Mouse (Mus musculus) midbrain, embryonic 14.5 days (tissue): ENCODE measurements around the gene Aig1. TPM values are rescaled to one million over a fixed set of nuclear protein-coding genes. Genes with fewer than 3 reads are reported as not detected.

ENCODE experiments used
- ATAC-seq: fragments of 200-750 bp; cut with Nextera tagmentation; 2 replicates; pipeline ENCODE4 v1.8.0; 2017; ENCODE audit warnings: moderate number of reproducible peaks, moderate library complexity; ENCODE audit not compliant: low FRiP score, low TSS enrichment
- DNase-seq: peaks from one replicate; pipeline ENCODE4 v3.0.0-alpha.2; 2015
- H3K27ac ChIP-seq: fragments of 300-500 bp; sonication (generic); replicated peaks from 2 replicates; pipeline ENCODE4 v1.5.1; 2014; ENCODE audit warnings: mild to moderate bottlenecking, low read depth, low read length, moderate library complexity
- H3K27me3 ChIP-seq: fragments of 300-500 bp; sonication (generic); 2 replicates; pipeline ENCODE4 v1.6.1; 2014; ENCODE audit warnings: low read length, control low read depth, mixed read lengths; ENCODE audit not compliant: control insufficient read depth, insufficient read depth
- H3K36me3 ChIP-seq: fragments of 300-500 bp; sonication (generic); 2 replicates; pipeline ENCODE4 v1.6.1; 2014; ENCODE audit warnings: low read length, control low read depth; ENCODE audit not compliant: control insufficient read depth, insufficient read depth
- H3K4me1 ChIP-seq: fragments of 300-500 bp; sonication (generic); 2 replicates; pipeline ENCODE4 v1.6.1; 2014; ENCODE audit warnings: mild to moderate bottlenecking, antibody characterized with exemption, low read length, control low read depth; ENCODE audit not compliant: control insufficient read depth, insufficient read depth
- H3K4me2 ChIP-seq: fragments of 300-500 bp; sonication (generic); 2 replicates; pipeline ENCODE4 v1.6.1; 2014; ENCODE audit warnings: mild to moderate bottlenecking, low read length, moderate library complexity
- H3K4me3 ChIP-seq: fragments of 300-500 bp; sonication (generic); replicated peaks from 2 replicates; pipeline ENCODE4 v1.5.1; 2014; ENCODE audit warnings: low read depth, low read length
- H3K9ac ChIP-seq: fragments of 300-500 bp; sonication (generic); replicated peaks from 2 replicates; pipeline ENCODE4 v1.6.1; 2014; ENCODE audit warnings: mild to moderate bottlenecking, low read length, moderate library complexity
- H3K9me3 ChIP-seq: fragments of 300-500 bp; sonication (generic); 2 replicates; pipeline ENCODE4 v1.6.1; 2016; ENCODE audit warnings: low read length, control low read depth, mixed read lengths; ENCODE audit not compliant: control insufficient read depth
- WGBS: fragments of 180-500 bp; shearing (Covaris S2); extraction: QIAGEN DNeasy Blood & Tissue Kit; methylation state at CpG from one replicate; pipeline ENCODE4 v1.1.7; 2014; 5-methylcytosine and 5-hydroxymethylcytosine counted together
- polyA plus RNA-seq: library from polyadenylated mRNA; unstranded; fragments of >200 nt; fragmentation: Nextera tagmentation; extraction: Ambion mirVana; gene quantifications from 2 replicates; pipeline ENCODE4 v1.2.1, GENCODE M21; 2014

Gene Aig1
- polyA plus RNA-seq, 1 experiment from 2014 or later: 76.0 TPM

DNA sequence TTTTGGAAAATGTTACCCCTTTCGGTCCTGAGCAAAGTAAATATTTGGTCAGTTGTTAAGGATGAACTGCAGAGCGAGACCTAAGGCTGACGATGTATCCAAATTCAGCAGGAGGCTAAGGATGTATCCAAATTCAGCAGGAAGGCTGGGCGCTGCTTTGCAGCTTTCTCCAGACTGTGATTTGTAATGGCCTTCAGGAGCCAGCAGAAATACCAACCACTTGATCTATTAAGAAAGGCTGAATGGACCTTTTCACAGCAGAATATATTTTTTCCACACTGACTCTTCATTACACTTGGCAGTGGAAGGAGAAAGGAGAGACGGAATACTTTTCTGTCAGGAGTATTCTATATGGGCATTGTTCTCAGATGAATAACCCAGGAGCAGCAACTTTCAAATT is 115.0 kb downstream of the Aig1 start:
- H3K4me1 ChIP-seq: no peaks in the 10 kb centered on the region
- no peak overlapping the region for H3K9ac ChIP-seq
- DNase-seq (no peak), ATAC-seq (no peak)
- no peak overlapping the region for H3K27ac ChIP-seq
- H3K9me3 ChIP-seq: no peaks in the 10 kb centered on the region
- WGBS: 88% methylated on average over 5 of the region's 5 CpGs
- no peak overlapping the region for H3K4me2 ChIP-seq
- no peaks in the 10 kb centered on the region for H3K36me3 ChIP-seq
- H3K27me3 ChIP-seq: no peaks in the 10 kb centered on the region
- H3K4me3 ChIP-seq: no peak overlapping the region

DNA sequence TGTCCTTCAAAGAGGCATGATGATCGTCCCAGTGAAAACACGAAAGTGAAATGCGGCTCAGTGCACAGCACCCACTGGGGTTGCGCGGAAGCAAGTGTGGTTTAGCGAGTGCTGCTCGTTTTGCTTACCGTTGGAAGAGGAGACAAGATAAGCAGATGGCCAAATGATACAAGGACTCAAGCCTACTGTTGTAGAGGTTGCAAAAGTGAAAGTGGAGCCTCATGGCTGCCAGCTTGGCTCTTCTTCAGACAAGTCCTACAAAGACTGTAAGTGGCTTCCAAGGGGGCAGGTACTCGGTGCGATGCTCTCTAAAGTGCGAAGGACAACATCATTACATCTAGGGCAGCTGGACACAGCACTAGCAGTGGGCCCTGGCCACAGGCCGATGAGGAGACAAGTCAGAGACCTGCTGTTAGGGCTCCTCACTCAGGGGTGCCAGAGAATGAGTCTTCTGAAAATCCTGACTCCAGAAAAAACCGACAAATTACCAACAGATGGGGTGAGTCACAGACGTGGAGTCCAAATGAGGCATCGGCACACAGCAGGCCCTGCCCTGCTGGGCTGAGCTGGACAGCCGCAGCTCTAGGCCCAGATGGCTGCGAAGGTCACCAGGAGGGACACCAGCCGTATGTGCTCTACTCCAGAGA is 129.2 kb downstream of the Aig1 start:
- no peak overlapping the region for H3K4me2 ChIP-seq
- no peak overlapping the region for H3K4me3 ChIP-seq
- ATAC-seq (no peak), DNase-seq (no peak)
- no peaks in the 10 kb centered on the region for H3K9me3 ChIP-seq
- H3K4me1 ChIP-seq: no peaks in the 10 kb centered on the region
- no peaks in the 10 kb centered on the region for H3K27me3 ChIP-seq
- H3K27ac ChIP-seq: no peak overlapping the region
- H3K36me3 ChIP-seq: no peaks in the 10 kb centered on the region
- 94% methylated on average over 18 of the region's 18 CpGs for WGBS
- H3K9ac ChIP-seq: no peak overlapping the region

GRCm38 (mm10) chr10:13730039-13730748 is 138.6 kb downstream of the Aig1 start:
- DNase-seq: no peak
- Histone ChIP-seq H3K36me3 (no peaks in the 10 kb centered on the region), H3K27me3 (no peaks in the 10 kb centered on the region), H3K4me1 (no peaks in the 10 kb centered on the region), H3K4me3 (no peak overlapping the region), H3K27ac (no peak overlapping the region), H3K4me2 (no peak overlapping the region), H3K9me3 (no peaks in the 10 kb centered on the region), H3K9ac (no peak overlapping the region)
- no peak for ATAC-seq
- 92% methylated on average over 4 of the region's 4 CpGs for WGBS

- no peaks in the 10 kb centered on the region for H3K4me1 ChIP-seq
- ATAC-seq (no peak), DNase-seq (no peak)
- no peaks in the 10 kb centered on the region for H3K36me3 ChIP-seq
- H3K27ac ChIP-seq: no peak overlapping the region
- H3K9me3 ChIP-seq: no peaks in the 10 kb centered on the region
- H3K4me3 ChIP-seq: no peak overlapping the region
- H3K9ac ChIP-seq: no peak overlapping the region
- 70% methylated on average over 6 of the region's 6 CpGs for WGBS
- H3K27me3 ChIP-seq: no peaks in the 10 kb centered on the region
- H3K4me2 ChIP-seq: no peak overlapping the region
Measured at GRCm38 (mm10) chr10:13727676-13728075, 141.1 kb downstream of the Aig1 start.

DNA sequence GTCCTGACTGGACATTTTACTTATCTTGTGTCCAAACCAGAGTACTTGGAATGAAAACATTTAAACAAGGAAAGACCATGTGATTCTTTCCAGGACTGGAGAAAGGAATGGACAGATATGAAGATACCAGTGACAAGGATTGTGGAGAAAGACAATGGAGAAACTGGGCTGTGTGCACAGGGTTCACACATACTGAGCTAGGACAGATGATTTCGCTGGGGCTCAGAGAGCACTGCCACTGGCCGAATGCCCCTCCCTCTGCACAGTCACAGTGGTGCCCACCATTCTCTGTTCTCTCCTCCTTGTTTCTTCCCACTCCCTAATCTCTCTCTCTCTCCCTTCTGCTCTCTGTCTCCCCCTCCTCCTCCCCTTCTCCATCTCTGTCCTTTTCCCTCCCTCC is 142.6 kb downstream of the Aig1 start:
- H3K9me3 ChIP-seq: no peaks in the 10 kb centered on the region
- H3K36me3 ChIP-seq: no peaks in the 10 kb centered on the region
- no peak for DNase-seq
- no peaks in the 10 kb centered on the region for H3K27me3 ChIP-seq
- no peak overlapping the region for H3K9ac ChIP-seq
- no peak overlapping the region for H3K4me2 ChIP-seq
- WGBS: 74% methylated on average over 2 of the region's 2 CpGs
- H3K4me3 ChIP-seq: no peak overlapping the region
- H3K27ac ChIP-seq: no peak overlapping the region
- ATAC-seq: no peak
- no peaks in the 10 kb centered on the region for H3K4me1 ChIP-seq

DNA sequence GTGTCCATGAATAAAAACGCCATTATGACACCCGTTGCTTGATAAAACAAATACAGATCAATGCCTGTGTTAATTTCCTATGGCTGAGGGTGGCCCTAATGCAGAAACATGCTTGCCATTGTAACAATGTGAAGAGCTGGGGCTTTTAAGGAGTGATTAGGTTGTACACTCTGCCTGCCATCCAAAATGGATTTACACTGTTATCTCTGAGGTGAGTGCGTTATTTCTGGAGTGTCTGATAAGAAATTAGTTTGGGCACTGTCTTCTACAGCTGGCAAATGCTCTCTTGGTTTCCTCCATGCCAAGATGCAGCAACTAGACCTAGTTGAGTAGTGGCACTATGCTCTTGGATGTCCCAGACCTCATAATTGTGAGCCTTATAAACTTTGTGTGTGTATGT is 143.5 kb downstream of the Aig1 start:
- Histone ChIP-seq H3K36me3 (no peaks in the 10 kb centered on the region), H3K4me3 (no peak overlapping the region), H3K9ac (no peak overlapping the region), H3K27me3 (no peaks in the 10 kb centered on the region), H3K9me3 (no peaks in the 10 kb centered on the region), H3K4me1 (no peaks in the 10 kb centered on the region), H3K27ac (no peak overlapping the region), H3K4me2 (no peak overlapping the region)
- ATAC-seq (no peak), DNase-seq (no peak)
- WGBS: 94% methylated on average over 3 of the region's 3 CpGs

DNA sequence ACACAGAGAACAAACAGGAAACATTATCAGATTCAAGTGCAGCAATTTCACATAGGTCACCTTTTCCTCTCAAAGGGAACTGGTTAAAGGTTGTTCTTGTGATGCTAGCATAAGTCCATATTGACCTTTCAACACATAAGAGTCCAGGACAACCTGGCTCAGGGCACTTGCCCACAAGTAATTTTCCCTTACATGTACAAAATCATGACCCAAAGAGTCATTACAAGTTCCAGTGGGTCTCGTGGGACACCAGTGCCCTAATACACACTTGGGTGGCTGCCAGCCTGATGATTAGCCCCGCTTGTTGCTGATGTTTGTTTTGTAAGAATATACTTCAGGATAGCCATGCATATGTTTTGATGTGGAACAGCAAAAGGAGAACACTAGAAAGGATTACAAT is 152.6 kb downstream of the Aig1 start:
- Histone ChIP-seq H3K9me3 (no peaks in the 10 kb centered on the region), H3K27ac (no peak overlapping the region), H3K4me2 (no peak overlapping the region), H3K9ac (no peak overlapping the region), H3K4me3 (no peak overlapping the region), H3K4me1 (peaks cover 18% of the 10 kb centered on the region), H3K27me3 (no peaks in the 10 kb centered on the region), H3K36me3 (no peaks in the 10 kb centered on the region)
- 60% methylated on average over 2 of the region's 2 CpGs for WGBS
- DNase-seq (peak; percentile 39), ATAC-seq (no peak)

DNA sequence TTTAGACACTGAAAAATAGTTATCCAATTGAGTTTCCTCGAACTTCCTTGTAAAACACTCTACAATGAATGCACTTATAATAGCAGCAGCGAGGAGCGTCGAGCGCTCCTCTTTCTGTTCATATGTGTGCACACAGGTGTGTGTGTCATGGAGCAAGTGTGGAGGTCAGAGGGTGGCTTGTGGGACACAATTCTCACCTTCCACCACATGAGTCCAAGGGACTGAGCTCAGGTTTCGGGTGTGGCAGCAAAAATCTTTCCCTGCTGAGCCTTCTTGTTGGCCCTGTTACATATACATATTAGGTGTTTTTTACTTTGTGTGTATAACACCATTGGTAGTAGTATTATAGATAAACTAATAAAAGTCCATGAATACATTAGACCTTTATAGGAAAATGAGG is 153.2 kb downstream of the Aig1 start:
- no peak overlapping the region for H3K4me3 ChIP-seq
- H3K9me3 ChIP-seq: no peaks in the 10 kb centered on the region
- ATAC-seq (no peak), DNase-seq (no peak)
- H3K9ac ChIP-seq: no peak overlapping the region
- no peaks in the 10 kb centered on the region for H3K36me3 ChIP-seq
- no peak overlapping the region for H3K4me2 ChIP-seq
- H3K27me3 ChIP-seq: no peaks in the 10 kb centered on the region
- no peak overlapping the region for H3K27ac ChIP-seq
- peaks cover 18% of the 10 kb centered on the region for H3K4me1 ChIP-seq
- WGBS: 91% methylated on average over 6 of the region's 6 CpGs

DNA sequence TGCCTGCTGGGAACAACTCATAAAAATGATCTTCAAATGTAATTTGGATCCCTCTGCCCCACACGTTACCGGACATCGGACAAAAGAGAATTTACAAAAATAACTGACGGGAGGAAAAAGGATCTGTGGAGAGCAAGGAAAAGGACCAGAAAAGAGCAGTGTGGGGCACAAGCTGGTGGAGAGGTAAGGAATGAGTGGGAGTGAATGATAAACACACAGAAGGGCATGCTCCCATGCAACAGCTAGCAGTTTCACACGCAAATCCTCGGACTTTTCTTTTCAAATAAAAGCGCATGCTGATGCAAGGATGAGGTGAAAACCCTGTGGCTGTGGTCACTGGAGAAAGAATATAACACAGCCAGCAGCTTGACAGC is 153.9 kb downstream of the Aig1 start:
- H3K4me3 ChIP-seq: no peak overlapping the region
- ATAC-seq (peak; percentile 21; the same call in 1 of the 2 replicates), DNase-seq (peak; percentile 23)
- H3K9ac ChIP-seq: no peak overlapping the region
- H3K4me2 ChIP-seq: peak overlapping the region; percentile 8; the same call in 1 of the 2 replicates
- H3K27ac ChIP-seq: peak overlapping the region; percentile 52
- WGBS: 26% methylated on average over 7 of the region's 7 CpGs
- no peaks in the 10 kb centered on the region for H3K36me3 ChIP-seq
- no peaks in the 10 kb centered on the region for H3K27me3 ChIP-seq
- H3K9me3 ChIP-seq: no peaks in the 10 kb centered on the region
- peaks cover 18% of the 10 kb centered on the region for H3K4me1 ChIP-seq
